Mouse (Mus musculus) spleen, postnatal 14 days (tissue): ENCODE measurements around the gene Orm2.

ENCODE experiments used
- DNase-seq, 2 experiments: peaks; one replicate each; pipeline ENCODE4 v3.0.0; 2021 to 2022; ENCODE audit warnings: low spot score in 2 of 2

Orm2 gene

GRCm38 (mm10) chr4:63405683-63406082 lies 43.4 kb downstream of the Orm2 start:
- DNase-seq, result no peak

- no peak for DNase-seq
Observed at GRCm38 (mm10) chr4:63408247-63408646, 46.0 kb downstream of the Orm2 start.

- DNase-seq, result peak; percentile 55 to 75
Observed at GRCm38 (mm10) chr4:63408649-63409048, 46.4 kb downstream of the Orm2 start.

GRCm38 (mm10) chr4:63409317-63409907 lies 47.2 kb downstream of the Orm2 start:
- DNase-seq, result no peak

- DNase-seq, result peak in 1 of 2 experiments; percentile 58
Observed at GRCm38 (mm10) chr4:63409908-63410582, 47.8 kb downstream of the Orm2 start.

- DNase-seq, result peak; percentile 88 to 90
Observed at GRCm38 (mm10) chr4:63410583-63410934, 48.3 kb downstream of the Orm2 start.

- no peak for DNase-seq
Observed at GRCm38 (mm10) chr4:63411222-63411621, 49.0 kb downstream of the Orm2 start.

GRCm38 (mm10) chr4:63414951-63415350 lies 52.7 kb downstream of the Orm2 start:
- DNase-seq, result no peak
